In the genomic region with DNA sequence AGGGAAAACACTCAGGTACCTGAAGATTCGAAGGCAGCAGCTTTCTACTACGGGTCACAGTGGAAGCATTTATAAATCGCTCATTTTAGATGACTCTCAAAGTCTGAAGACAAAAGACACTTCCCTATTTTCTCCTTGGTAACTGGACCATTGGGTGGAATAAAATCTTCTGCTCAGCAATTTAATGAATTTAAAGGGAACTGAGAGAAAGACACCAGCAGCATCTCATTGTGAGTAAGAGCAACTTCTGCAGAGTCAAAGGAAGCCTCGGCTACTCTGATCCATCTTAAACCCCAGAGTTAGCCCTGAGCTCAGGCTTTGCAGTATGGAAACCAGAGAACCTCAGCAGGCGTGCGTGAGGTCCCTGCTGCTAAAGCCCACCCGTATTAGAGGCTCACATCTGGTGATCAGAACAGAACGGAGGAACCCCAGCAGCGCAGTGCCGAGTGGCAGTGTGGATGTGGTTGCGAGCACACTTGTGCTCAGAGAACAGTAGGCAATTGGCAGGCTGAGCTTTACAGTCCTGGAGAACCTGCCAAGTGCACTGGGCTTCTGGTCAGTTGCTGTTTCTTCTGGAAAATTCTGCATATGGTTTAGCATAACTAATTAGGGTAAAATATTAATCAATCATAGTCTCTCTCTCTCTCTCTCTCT, we compare ENCODE assay signal across 13 mouse cellular contexts.
A peak's percentile ranks its signal among the peaks of the same experiment; 100 is the strongest.
DNase-seq lines count a peak whose midpoint lies in the region; ATAC-seq and TF ChIP-seq lines count a peak whose summit lies in the region.
"Had no signal": no experiment of that assay in that cellular context is flagged by ENCODE, and none has a peak within 500 bp of the region (broad histone marks: within the 10 kb centered on the region; RNA-seq: fewer than 3 reads in every experiment).

No protein-coding gene starts in this region.

- H3K9ac ChIP-seq in limb, embryonic 11.5 days (ENCODE audit: low read length) = no peak overlapping the region
- H3K9ac ChIP-seq in limb, embryonic 14.5 days (ENCODE audit: low read depth, low read length, severe bottlenecking) = no peak overlapping the region
- H3K9ac ChIP-seq: embryonic facial prominence, embryonic 12.5 days; neural tube, embryonic 12.5 days had no signal

- no peak overlapping the region for H3K27ac ChIP-seq in limb, embryonic 11.5 days (replicated peaks; ENCODE audit: low read depth, low read length)
- H3K27ac ChIP-seq in limb, embryonic 10.5 days = no peak overlapping the region
- H3K27ac ChIP-seq in limb, embryonic 14.5 days (replicated peaks; ENCODE audit: low read depth, low read length) = no peak overlapping the region
- H3K27ac ChIP-seq: embryonic facial prominence, embryonic 12.5 days; neural tube, embryonic 12.5 days had no signal

- H3K4me3 ChIP-seq in limb, embryonic 11.5 days (ENCODE audit: low read depth, low read length) = no peak overlapping the region
- no peak overlapping the region for H3K4me3 ChIP-seq in limb, embryonic 10.5 days
- H3K4me3 ChIP-seq in limb, embryonic 14.5 days (replicated peaks; ENCODE audit: low read length) = no peak overlapping the region
- H3K4me3 ChIP-seq: embryonic facial prominence, embryonic 12.5 days; neural tube, embryonic 12.5 days had no signal

- no peaks in the 10 kb centered on the region for H3K36me3 ChIP-seq in limb, embryonic 11.5 days (ENCODE audit: control insufficient read depth, insufficient read depth, low read length)
- no peaks in the 10 kb centered on the region for H3K36me3 ChIP-seq in limb, embryonic 10.5 days
- no peaks in the 10 kb centered on the region for H3K36me3 ChIP-seq in limb, embryonic 14.5 days (ENCODE audit: control insufficient read depth, insufficient read depth, low read length)
- H3K36me3 ChIP-seq: embryonic facial prominence, embryonic 12.5 days; neural tube, embryonic 12.5 days had no signal

- peak; percentile 18; the same call in 1 of the 2 replicates for ATAC-seq in frontal cortex, adult (ENCODE audit: low TSS enrichment)
- peak; percentile 54; the same call in 1 of the 2 replicates for ATAC-seq in limb, embryonic 11.5 days (ENCODE audit: insufficient number of reproducible peaks, low FRiP score, low TSS enrichment, low read depth)
- ATAC-seq in granulocyte monocyte progenitor cell, adult 5-6 weeks (replicated peaks; ENCODE audit: poor library complexity, severe bottlenecking) = peak; percentile 80
- peak; percentile 78 for ATAC-seq in limb, embryonic 14.5 days (ENCODE audit: low FRiP score, low read depth)
- ATAC-seq: lung, postnatal 0 days had no signal

- no peaks in the 10 kb centered on the region for H3K9me3 ChIP-seq in limb, embryonic 11.5 days (ENCODE audit: control insufficient read depth, low read length)
- H3K9me3 ChIP-seq in limb, embryonic 10.5 days (replicated peaks) = no peaks in the 10 kb centered on the region
- no peaks in the 10 kb centered on the region for H3K9me3 ChIP-seq in limb, embryonic 14.5 days (ENCODE audit: control insufficient read depth, low read length)
- H3K9me3 ChIP-seq: embryonic facial prominence, embryonic 12.5 days; neural tube, embryonic 12.5 days had no signal

- WGBS in limb, embryonic 11.5 days = 66% methylated on average over 11 of the region's 11 CpGs
- WGBS in limb, embryonic 10.5 days = 84% methylated on average over 11 of the region's 11 CpGs
- 37% methylated on average over 11 of the region's 11 CpGs for WGBS in limb, embryonic 14.5 days

- H3K4me2 ChIP-seq in limb, embryonic 11.5 days (ENCODE audit: low read depth, severe bottlenecking) = no peak overlapping the region
- H3K4me2 ChIP-seq in limb, embryonic 14.5 days (replicated peaks; ENCODE audit: low read depth, low read length, severe bottlenecking) = no peak overlapping the region
- H3K4me2 ChIP-seq: embryonic facial prominence, embryonic 12.5 days; neural tube, embryonic 12.5 days had no signal

- DNase-seq in frontal cortex, adult 2 months (ENCODE audit: extremely low spot score in 1 of 2, low spot score in 1 of 2) = no peak
- no peak for DNase-seq in limb, embryonic 11.5 days (ENCODE audit: low spot score)
- DNase-seq in limb, embryonic 10.5 days (ENCODE audit: low spot score) = no peak
- peak; percentile 66 for DNase-seq in limb, embryonic 14.5 days (ENCODE audit: low spot score)
- no peak for DNase-seq in thymus, postnatal 4 days
- no peak for DNase-seq in ovary, postnatal 10 days (ENCODE audit: low spot score)
- DNase-seq: heart, postnatal 10 days; thymus, adult 18-20 months had no signal

- H3K4me1 ChIP-seq in limb, embryonic 11.5 days (ENCODE audit: control insufficient read depth, insufficient read depth, low read length) = 0 out of 2 replicates have a peak, but pooled peaks cover 8% of the 10 kb centered on the region
- H3K4me1 ChIP-seq in limb, embryonic 10.5 days = peaks cover 9% of the 10 kb centered on the region; the same call in 1 of the 2 replicates
- H3K4me1 ChIP-seq in limb, embryonic 14.5 days (ENCODE audit: control insufficient read depth, insufficient read depth, low read length) = peaks cover 32% of the 10 kb centered on the region
- H3K4me1 ChIP-seq: neural tube, embryonic 12.5 days had no signal

- no peaks in the 10 kb centered on the region for H3K27me3 ChIP-seq in limb, embryonic 11.5 days (ENCODE audit: control insufficient read depth, insufficient read depth, low read length)
- no peaks in the 10 kb centered on the region for H3K27me3 ChIP-seq in limb, embryonic 10.5 days (ENCODE audit: low read depth, poor library complexity, severe bottlenecking)
- no peaks in the 10 kb centered on the region for H3K27me3 ChIP-seq in limb, embryonic 14.5 days (ENCODE audit: control insufficient read depth, insufficient read depth, low read length)
- H3K27me3 ChIP-seq: embryonic facial prominence, embryonic 12.5 days; neural tube, embryonic 12.5 days had no signal

- no peak for TF ChIP-seq POLR2A in limb, embryonic 14.5 days (IDR thresholded peaks at IDR 0.05; ENCODE audit: borderline replicate concordance, extremely low read depth, insufficient read depth, insufficient read length)

Comparison
In these comparisons a context has a peak if more than half of its experiments do, and no peak if none do; other contexts are left out.
1. ATAC-seq: peak in every context shown above with its lines; median percentile 80 in granulocyte monocyte progenitor cell, adult 5-6 weeks; 78 in limb, embryonic 14.5 days; 54 in limb, embryonic 11.5 days; 18 in frontal cortex, adult.